Mouse (Mus musculus) spleen, adult 2 months (tissue): ENCODE results near the gene Hdac5.

Source experiments
- CTCF ChIP-seq: fragments of 200-500 bp; IDR thresholded peaks from 2 replicates; pipeline ENCODE4 v1.5.1; 2011; ENCODE audit warnings: mild to moderate bottlenecking, inconsistent platforms; ENCODE audit not compliant: insufficient read depth, insufficient read length, insufficient replicate concordance; ENCODE audit errors: extremely low read depth
- POLR2A ChIP-seq: fragments of 200-500 bp; IDR thresholded peaks from 2 replicates; pipeline ENCODE4 v1.6.1; 2011; ENCODE audit warnings: low read depth, low read length, inconsistent platforms

DNA sequence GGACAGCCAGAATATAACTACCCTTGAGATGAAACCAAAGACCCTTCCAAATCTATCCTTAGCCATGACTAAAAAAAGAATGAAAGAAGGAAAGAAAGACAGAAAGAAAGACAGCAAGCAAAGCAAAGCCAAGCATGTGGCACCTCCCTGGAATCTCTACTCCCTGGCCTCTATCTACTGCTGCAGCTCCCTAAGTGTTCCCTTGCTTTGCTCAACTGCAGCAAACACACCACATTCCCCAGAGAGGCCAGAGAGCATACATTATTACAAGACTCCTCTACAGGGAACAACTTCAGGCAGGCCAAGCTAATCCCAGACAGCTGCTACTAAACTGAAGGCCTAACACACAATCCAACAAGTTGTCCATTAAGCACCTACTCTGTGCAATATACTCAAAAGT lies 50.1 kb downstream of the Hdac5 start:
- TF ChIP-seq CTCF (no peak), POLR2A (no peak)
